Mouse (Mus musculus) ES-E14 (cell line): ENCODE results near the gene Rbm17. TPM values are rescaled to one million over a fixed set of nuclear protein-coding genes. Genes with fewer than 3 reads are reported as not detected.

ENCODE experiments used
- DNase-seq: peaks from one replicate; pipeline ENCODE4 v3.0.0-alpha.2; 2013; ENCODE audit warnings: low read depth, low spot score
- H3K27ac ChIP-seq: 2 replicates; pipeline ENCODE4 v1.5.1; 2012; ENCODE audit warnings: low read depth, mild to moderate bottlenecking, low read length, moderate library complexity, mixed read lengths; ENCODE audit not compliant: poor library complexity, insufficient read depth, severe bottlenecking
- H3K36me3 ChIP-seq: 2 replicates; pipeline ENCODE4 v1.6.1; 2012; ENCODE audit warnings: mild to moderate bottlenecking, low read length, moderate library complexity, mixed read lengths; ENCODE audit not compliant: control insufficient read depth, poor library complexity, insufficient read depth, severe bottlenecking
- H3K4me1 ChIP-seq, 2 experiments: fragments of 150-350 bp in 1 of 2; sonication (generic) in 1 of 2; 2 replicates each; pipeline ENCODE4 v1.6.1; 2012; ENCODE audit warnings: low read length in 2 of 2, mild to moderate bottlenecking in 1 of 2, mixed read lengths in 1 of 2; ENCODE audit not compliant: control insufficient read depth in 2 of 2, insufficient read depth in 2 of 2, poor library complexity in 1 of 2
- H3K4me3 ChIP-seq, 2 experiments: fragments of 150-350 bp in 1 of 2; sonication (generic) in 1 of 2; 2 replicates each; pipeline ENCODE4 v1.5.1; 2012; ENCODE audit warnings: low read length in 2 of 2, low read depth in 1 of 2, mild to moderate bottlenecking in 1 of 2, mixed read lengths in 1 of 2; ENCODE audit not compliant: insufficient read depth in 1 of 2, poor library complexity in 1 of 2, severe bottlenecking in 1 of 2
- H3K9ac ChIP-seq: 2 replicates; pipeline ENCODE4 v1.6.1; 2012; ENCODE audit warnings: low read depth, mild to moderate bottlenecking, low read length, mixed read lengths; ENCODE audit not compliant: poor library complexity, insufficient read depth, severe bottlenecking
- H3K9me3 ChIP-seq: fragments of 150-350 bp; sonication (generic); 2 replicates; pipeline ENCODE4 v1.6.1; 2012; ENCODE audit warnings: low read depth, mild to moderate bottlenecking, low read length; ENCODE audit not compliant: control insufficient read depth, insufficient read depth
- CHD2 ChIP-seq: IDR thresholded peaks from 2 replicates; pipeline ENCODE4 v1.6.1; 2014; ENCODE audit warnings: mild to moderate bottlenecking, low read depth, low read length, inconsistent platforms
- HCFC1 ChIP-seq: IDR thresholded peaks from 2 replicates; pipeline ENCODE4 v1.6.1; 2012; ENCODE audit warnings: low read length, inconsistent platforms, borderline replicate concordance; ENCODE audit not compliant: insufficient read depth
- MAFK ChIP-seq: IDR thresholded peaks from 2 replicates; pipeline ENCODE4 v1.6.1; 2014; ENCODE audit warnings: mild to moderate bottlenecking, low read depth, low read length, inconsistent platforms; ENCODE audit not compliant: insufficient read depth
- ZC3H11A ChIP-seq: IDR thresholded peaks from 2 replicates; pipeline ENCODE4 v1.6.1; 2012; ENCODE audit warnings: low read depth, mild to moderate bottlenecking, inconsistent platforms, low read length, borderline replicate concordance
- ZNF384 ChIP-seq: IDR thresholded peaks from 2 replicates; pipeline ENCODE4 v1.6.1; 2012; ENCODE audit warnings: low read depth, low read length, inconsistent platforms
- in situ Hi-C, 2 experiments: fragments of 600-800 bp; cut with MboI; formaldehyde crosslinking; loops; one replicate each; pipeline ENCODE4 v1.15.1; 2025; ENCODE audit warnings: low sequenced_read_pairs in 2 of 2, inconsistent platforms in 1 of 2; ENCODE audit not compliant: unreplicated experiment in 2 of 2
- total RNA-seq: library from RNA; depleted of rRNA; stranded (reverse); fragments of 300-350 nt; gene quantifications from 2 replicates; pipeline ENCODE4 v1.2.3, GENCODE M21; 2012

The Rbm17 gene
- total RNA-seq, 1 experiment, result 175 TPM

GRCm38 (mm10) chr2:11645297-11645696 lies 41.3 kb upstream of the Rbm17 start:
- Histone ChIP-seq H3K9me3 (no peaks in the 10 kb centered on the region), H3K36me3 (no peaks in the 10 kb centered on the region), H3K4me3 (no peak overlapping the region), H3K9ac (no peak overlapping the region), H3K4me1 (no peaks in the 10 kb centered on the region), H3K27ac (no peak overlapping the region)
- in situ Hi-C loops, result no loop called here
- TF ChIP-seq CHD2, result no peak
- no peak for TF ChIP-seq MAFK
- TF ChIP-seq HCFC1, result no peak
- no peak for TF ChIP-seq ZNF384
- no peak for TF ChIP-seq ZC3H11A
- DNase-seq, result no peak

- Histone ChIP-seq H3K36me3 (no peaks in the 10 kb centered on the region), H3K4me1 (no peaks in the 10 kb centered on the region), H3K9ac (no peak overlapping the region), H3K9me3 (no peaks in the 10 kb centered on the region), H3K4me3 (no peak overlapping the region), H3K27ac (no peak overlapping the region)
- TF ChIP-seq HCFC1, result no peak
- no peak for TF ChIP-seq ZC3H11A
- TF ChIP-seq MAFK, result no peak
- no peak for TF ChIP-seq CHD2
- TF ChIP-seq ZNF384, result no peak
- in situ Hi-C loops, result no loop called here
- DNase-seq, result no peak
Observed at GRCm38 (mm10) chr2:11644057-11644456, 40.1 kb upstream of the Rbm17 start.

DNA sequence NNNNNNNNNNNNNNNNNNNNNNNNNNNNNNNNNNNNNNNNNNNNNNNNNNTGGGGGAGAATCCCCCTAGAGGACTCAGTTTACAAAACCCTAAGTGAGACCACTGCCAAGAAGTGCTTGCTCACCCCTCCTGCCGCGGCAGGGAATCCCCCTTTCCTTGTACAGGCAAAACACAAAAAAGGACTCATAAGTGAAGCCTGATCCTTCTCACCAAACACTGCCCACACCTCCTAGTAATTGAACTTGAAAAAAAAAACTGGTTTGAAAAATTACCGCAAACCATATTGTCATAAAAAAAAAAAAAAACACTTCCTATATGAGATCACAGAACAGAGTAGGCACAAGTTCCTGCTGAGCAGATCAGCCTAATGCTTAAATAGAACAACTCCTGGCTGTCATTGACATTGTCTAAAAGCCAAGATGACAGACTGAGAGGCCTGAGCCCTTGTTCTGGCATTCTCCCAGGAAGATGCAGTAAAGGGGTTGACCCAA lies 38.5 kb upstream of the Rbm17 start, which contains the start of gene Il2ra:
Gene Il2ra, plus strand, starts transcription at position 357 of the 491 bp plus-strand sequence.
- H3K36me3 ChIP-seq, result no peaks in the 10 kb centered on the region
- no peak within 1 kb of the TSS for H3K4me3 ChIP-seq
- TF ChIP-seq ZNF384 (no peak), CHD2 (no peak), HCFC1 (no peak), MAFK (no peak), ZC3H11A (no peak)
- no peak for DNase-seq
- in situ Hi-C loops, result no loop called here
- H3K9me3 ChIP-seq, result no peaks in the 10 kb centered on the region
- no peak within 1 kb of the TSS for H3K27ac ChIP-seq
- no peaks in the 10 kb centered on the region for H3K4me1 ChIP-seq
- H3K9ac ChIP-seq, result no peak within 1 kb of the TSS

DNA sequence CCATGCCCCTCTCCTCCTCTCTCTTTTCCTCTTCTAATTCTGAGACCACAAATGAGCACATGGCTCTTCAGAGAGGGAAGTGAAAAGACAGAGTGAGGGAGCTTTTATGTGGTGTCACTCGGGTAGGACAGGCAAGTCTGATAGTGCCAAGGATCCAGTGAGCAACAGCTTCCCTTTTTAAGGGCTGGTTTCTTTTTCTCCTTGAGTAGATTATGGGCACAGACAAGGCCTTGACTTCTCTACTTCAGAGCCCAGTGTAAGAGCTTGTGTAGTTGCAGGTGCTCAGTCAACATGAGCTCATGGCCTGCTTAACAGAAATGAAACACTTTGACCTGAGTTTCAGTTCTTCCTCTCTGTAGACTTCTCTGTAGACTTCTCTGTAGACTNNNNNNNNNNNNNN lies 33.2 kb upstream of the Rbm17 start:
- in situ Hi-C loops, result no loop called here
- Histone ChIP-seq H3K36me3 (no peaks in the 10 kb centered on the region), H3K27ac (no peak overlapping the region), H3K9me3 (no peaks in the 10 kb centered on the region), H3K4me1 (no peaks in the 10 kb centered on the region), H3K4me3 (no peak overlapping the region), H3K9ac (no peak overlapping the region)
- no peak for DNase-seq
- TF ChIP-seq ZC3H11A (no peak), MAFK (no peak), HCFC1 (no peak), CHD2 (no peak), ZNF384 (no peak)

- H3K4me1 ChIP-seq, result no peaks in the 10 kb centered on the region
- DNase-seq, result no peak
- in situ Hi-C loops, result no loop called here
- no peak overlapping the region for H3K4me3 ChIP-seq
- no peaks in the 10 kb centered on the region for H3K36me3 ChIP-seq
- H3K9me3 ChIP-seq, result no peaks in the 10 kb centered on the region
- no peak overlapping the region for H3K9ac ChIP-seq
- H3K27ac ChIP-seq, result no peak overlapping the region
- no peak for TF ChIP-seq MAFK
- TF ChIP-seq ZC3H11A, result no peak
- no peak for TF ChIP-seq CHD2
- TF ChIP-seq HCFC1, result no peak
- TF ChIP-seq ZNF384, result no peak
Observed at GRCm38 (mm10) chr2:11636138-11636480, 32.2 kb upstream of the Rbm17 start.
